Mouse (Mus musculus): ENCODE results near the gene Lrp5. TPM values are rescaled to one million over a fixed set of nuclear protein-coding genes. Genes with fewer than 3 reads are reported as not detected.

Lrp5 gene
- under 1 TPM in 2 of 3 experiments, not detected in 1; 0.05 to 0.08 TPM for polyA plus RNA-seq (2017; shearing (Covaris generic))

DNA sequence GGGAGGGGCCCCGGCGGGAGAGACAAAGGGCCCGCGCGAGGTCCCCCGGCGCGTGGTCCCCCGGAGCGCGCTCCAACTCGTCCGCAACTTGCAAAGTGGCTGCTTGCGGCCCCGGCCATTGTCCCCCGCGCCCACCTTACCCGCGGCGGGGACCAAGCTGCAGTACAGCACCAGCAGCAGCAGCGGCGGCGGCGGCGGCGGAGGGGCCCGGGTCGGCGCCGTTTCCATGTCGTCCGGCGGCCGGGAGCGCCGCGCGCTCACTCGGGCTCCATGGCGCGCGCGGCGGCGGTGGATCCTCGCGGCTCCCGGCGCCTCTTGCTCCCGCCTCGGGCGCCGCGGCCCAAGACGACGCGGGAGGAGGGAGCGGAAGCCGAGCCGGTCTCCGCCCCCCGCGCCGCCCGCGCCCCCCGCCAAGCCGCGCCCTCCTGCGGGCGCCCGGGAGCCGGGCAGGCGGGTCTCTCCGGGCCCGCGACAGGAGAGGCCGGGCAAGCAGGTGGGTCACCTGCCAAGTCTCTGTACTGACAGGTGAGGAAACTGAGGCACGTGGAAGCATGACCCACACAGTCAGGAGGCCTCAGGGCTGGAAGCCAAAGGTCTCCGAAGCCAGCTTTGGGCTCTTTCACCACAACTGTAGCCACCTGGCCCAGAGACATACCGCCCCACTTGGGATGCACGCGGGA, at the start of gene Lrp5:
Gene Lrp5, minus strand, starts transcription at position 350 of the 680 bp plus-strand sequence.
- ATAC-seq, result no peak

DNA sequence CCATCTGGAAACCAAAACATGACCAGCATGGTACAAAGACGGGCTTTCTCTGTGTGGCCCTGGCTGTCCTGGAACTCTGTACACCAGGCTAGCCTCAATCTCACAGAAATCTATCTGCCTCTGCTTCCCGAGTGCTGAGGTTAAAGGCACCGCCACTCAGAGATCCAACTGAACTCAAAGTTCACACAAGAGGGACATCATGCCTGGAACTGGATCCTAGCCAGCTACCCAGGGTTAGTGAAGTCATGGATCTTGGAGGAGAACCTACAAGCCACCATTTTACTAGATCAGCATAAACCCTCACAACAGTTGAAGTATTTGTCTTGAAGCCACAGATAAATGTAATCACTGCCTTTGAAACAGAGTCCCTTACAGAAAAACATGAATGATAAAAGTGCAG, 49.6 kb upstream of the Lrp5 start:
- ATAC-seq, result no peak

DNA sequence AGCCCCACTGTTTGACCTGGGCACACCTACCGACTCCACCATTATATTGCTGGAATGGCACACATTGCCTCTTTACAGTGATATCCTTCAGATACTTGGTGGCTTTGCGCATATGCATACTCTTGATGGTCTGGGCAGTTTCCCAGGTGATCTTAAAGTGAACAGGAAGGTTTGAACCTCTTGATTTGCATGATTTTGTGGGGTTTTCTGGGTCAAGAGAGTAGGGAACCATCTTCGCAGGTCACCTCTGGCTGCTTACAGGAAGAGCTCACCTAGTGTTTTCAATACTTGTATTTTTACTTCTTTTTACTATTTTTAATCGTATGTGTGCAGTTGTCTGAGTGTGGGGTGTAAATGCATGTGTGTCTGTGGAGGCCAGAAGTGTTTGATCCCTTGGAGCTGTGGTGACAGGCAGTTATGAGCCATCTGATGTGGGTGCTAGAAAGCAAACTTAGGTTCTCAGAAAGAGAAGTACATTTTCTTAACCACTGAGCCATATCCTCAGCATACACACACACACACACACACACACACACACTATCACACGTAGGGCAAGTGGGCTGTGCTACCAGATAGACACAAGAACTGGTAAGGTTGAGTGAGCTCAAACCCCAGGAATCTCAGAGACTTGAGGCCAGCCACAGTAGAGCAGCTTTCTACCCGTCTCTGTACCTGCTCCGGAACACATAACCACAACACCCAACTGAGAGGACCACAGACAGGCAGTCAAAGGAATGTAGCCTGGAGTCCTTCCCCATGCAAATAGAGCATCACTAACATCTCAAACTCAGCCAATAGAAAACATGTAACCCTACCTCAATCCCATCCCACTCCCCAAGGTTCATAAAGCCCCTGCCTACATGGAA, 44.6 kb upstream of the Lrp5 start:
- ATAC-seq, result no peak

DNA sequence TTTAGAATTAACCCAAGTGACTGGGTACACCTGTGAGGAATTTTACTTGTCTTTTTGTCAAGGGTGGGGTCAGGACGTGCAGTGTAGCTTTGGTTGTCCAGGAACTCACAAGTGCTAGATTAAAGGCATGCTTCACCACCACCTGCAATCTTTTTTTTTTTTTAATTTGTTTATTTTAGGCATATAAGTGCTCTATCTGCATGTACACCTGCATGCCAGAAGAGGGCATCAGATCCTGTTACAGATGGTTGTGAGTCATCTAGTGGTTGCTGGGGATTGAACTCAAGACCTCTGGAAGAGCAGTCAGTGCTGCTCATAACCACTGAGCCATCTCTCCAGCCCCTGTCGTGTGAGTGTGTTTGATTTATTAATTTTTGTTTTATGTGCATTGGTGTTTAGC, 42.5 kb upstream of the Lrp5 start:
- no peak for ATAC-seq

DNA sequence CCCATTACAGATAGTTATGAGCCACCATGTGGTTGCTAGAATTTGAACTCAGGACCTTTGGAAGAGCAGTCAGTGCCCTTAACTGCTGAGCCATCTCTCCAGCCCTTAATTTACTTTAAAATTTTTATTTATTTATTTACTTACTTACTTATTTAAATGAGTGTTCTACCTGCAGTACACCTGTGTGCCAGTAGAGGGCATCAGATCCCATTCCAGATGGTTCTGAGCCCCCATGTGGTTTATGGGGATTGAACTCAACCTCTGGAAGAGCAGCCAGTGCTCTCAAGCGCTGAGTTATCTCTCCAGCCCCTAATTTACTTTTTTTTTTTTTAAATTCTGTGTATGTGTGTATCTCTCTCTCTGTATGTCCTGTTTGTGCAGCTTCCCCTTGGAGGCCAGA, 38.4 kb upstream of the Lrp5 start:
- no peak for ATAC-seq

DNA sequence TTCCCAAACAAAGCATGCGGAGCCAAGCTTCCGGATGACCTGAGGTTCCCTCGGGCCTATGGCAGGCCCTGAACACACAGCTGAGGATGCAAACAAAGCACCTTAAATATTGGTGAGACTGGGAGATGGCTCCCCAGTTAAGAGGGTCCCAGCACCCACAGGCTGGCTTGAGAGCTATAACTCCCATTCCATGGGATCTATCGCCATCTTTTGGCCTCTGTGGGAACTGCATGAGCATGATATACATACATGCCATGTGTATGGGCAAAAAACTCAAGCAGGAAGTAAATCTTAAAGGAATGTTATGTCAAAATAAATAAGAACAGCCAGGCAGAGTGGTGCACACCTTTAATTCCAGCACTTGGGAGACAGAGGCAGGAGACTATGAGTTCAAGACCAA, 37.5 kb upstream of the Lrp5 start:
- no peak for ATAC-seq

DNA sequence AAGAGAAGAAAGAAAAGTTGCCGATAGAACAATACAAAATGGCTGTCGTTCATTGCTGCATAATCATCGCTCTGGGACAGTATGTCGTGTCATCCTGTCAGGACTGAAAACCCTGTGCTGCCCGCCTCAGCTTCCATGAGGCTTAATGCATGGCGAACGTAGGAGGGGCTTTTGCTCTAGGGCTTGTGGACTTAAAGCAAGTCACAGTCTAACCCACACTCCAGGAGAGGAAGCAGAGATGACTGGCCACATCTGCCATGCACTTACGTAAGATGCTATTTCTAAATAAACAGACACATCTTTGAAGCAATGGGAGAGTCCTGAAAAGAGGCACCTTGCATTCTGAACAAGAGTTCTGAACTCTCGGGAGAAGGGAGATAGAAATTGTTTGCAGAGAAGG, 36.8 kb upstream of the Lrp5 start:
- no peak for ATAC-seq

DNA sequence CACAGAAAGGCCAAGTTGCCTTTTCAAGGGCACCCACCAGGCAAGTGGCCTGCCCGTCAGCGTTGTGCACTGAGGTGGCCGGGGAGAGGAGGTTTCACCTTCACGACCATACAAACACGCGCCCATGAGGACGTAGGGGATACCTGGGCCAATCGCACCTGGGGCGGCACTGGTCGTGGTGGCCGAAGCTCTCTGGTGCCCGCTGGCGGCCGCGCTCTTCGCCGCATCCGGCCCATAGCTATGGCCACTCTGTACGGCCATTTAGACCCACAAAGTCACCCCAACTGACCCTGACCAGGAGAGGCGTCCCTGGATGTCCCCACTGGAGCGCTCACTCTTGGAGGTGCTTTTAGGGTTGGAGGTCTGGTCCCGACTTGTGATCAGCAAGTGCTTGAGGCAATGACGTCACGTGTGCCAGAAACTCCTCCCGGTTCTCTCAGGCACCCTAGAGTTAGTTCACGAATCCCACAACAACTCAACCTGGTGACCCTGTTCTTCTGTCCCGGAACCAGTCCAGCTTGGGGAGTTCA, 33.1 kb upstream of the Lrp5 start:
- ATAC-seq, result peak; percentile 38

DNA sequence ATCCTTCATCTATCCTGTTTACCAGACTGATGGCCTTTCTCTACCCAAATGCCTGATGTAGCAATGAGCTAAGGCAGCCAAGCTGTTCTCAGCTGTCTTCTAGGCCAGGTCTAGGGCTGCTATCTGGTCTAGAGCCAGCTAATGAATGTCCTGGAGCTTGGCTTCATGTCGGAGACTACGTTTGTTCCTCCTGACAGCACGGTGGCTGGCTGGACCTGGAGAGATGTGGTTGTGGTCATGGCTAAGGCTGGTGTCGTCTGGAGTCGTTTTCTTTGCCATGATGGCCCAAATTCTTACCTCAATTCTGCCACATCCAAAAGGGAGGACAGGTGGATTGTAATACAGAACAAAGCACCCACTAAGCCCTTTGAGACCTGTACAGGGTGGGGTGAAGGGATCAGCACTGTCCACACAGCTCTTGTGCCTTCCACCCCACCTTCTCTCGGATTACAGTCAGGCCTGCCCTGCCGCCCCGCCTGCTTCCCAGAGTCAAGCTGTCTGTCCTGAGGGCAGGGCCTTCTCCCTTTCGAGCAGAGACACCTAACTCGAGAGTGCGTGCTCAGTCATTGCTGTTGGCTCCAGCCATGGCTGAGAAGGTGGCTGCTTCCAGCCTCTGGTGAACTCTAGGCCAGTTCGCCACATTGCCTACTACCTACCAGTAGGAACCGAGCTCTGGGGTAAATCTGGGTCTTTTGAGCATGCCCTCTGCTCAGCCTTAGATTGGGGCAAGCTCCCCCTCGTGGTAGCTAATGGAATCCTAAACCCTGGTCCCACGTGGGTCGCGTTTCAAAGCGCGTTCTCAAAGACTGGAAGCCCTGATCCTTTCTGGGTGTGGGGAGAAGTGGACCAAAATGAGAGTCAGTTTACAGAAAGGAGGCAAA, 32.4 kb upstream of the Lrp5 start:
- peak; percentile 86 for ATAC-seq

DNA sequence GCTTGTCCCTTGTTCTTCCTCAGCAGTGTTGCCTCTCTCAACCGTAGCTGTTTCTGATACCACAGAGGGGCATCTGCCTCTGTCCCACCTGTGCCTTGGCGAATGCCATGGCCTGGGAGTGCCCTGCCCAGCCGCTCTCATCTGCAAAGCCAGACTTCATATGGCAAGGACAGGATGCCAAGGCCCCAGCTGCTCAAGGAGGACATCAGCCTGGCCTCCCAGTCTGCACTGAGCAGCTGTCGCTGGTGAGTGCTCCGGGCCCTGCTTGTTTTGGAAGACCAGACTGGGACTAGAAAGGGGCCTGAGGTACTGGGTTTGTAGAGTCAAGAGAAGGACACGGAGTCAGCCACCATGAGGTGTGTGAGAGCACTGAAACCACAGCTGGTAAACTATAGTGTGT, 28.0 kb upstream of the Lrp5 start:
- no peak for ATAC-seq

DNA sequence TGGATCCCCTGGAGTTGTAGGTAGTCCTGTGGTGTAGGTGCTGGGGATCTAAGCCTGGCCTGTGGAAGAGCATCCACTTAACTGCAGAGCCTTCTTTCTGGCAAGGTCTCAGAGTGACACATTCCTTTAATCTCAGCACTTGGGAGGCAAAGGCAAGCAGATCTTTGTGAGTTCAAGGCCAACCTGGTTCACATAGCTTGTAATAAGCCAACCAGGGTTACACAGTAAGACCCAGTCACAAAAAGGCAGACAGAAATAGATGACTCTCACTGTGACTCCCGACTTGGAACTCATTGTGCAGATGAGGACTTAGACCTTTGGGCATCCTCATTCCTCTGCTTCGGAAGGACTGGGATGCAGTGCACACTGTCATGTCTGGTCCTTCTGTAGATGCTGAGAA, 24.1 kb upstream of the Lrp5 start:
- no peak for ATAC-seq

DNA sequence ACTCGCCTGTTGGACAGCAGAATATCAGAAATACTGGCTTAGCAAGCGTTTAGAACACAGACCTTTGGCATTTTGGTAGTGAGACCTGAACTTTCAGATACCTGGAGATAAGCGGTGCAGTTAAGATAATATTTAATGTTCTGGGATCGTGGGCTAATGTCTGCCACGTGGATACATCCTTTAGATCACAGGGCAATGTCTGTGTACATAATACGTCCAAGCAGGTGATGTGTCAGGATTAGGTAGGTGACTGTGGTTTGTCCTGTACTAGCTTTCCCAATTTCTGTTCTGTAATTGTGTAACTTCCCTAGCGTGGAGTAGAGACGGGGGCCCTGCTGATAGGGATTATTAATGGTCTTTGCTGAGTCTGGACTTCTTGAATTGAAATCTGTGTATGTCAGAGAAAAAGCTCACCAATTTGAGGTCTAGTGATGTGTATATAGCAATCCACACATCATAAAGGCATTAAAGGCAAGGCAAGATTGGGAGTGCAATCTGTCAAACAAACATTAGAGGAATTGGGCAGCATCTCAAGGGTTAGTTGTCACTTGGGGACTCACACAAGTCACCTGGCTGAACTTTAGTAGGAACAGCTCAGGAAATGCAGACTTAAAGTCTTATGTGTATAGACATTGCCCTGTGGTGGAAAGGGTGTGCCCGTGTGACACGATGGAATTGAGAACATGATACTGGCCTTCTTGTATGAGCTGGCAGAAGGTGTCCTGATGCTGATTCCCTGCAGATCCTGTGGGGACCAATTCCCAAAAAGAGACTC, 22.8 kb upstream of the Lrp5 start:
- no peak for ATAC-seq

DNA sequence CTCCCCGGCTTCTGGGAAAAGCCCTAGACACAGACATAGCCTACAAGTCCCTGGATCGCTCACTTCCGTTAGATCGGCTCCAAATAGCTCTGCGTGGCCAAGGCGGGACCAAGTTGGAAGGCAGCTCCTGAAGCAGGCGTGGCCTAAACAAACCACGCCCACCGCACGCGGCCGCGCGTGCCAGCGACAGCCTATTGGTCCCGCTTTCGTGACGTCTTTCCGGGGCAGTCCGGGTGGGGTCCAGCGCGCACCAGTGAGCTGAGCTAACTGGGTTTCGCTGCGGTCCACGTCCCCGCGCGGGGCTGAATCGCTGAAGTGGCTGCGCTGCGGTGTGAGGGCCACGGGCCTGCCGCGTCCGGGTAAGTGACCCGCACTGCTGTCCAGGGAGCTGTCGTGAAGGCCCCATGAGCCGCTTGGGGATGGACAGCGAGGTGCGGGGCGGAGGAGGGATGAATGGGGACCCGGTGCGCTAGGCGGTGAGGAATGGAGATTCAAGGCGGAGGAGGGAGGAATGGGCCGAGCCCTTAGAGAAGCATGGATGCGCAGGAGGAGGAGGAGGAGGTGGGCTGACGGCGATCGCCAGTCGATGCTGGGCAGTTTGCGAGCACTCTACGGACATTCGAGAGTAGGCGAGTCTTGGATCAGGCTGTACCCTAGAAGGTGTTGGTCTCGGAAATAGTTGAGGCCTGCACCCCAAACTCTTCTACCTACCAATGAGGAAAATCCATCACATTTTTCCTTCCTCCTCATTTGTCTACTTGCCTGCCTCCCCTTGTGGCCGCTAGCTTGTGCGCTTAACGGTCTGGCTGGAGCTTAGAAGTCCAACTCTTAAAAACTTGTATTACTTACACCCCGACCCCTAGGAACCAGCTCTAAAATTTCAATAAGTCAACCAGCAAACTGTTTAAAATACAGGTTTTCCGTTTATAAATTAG, 22.0 kb upstream of the Lrp5 start, which contains the start of gene 1810055G02Rik:
Gene 1810055G02Rik, plus strand, starts transcription at position 216 of the 935 bp plus-strand sequence.
- ATAC-seq, result peak; percentile 99

DNA sequence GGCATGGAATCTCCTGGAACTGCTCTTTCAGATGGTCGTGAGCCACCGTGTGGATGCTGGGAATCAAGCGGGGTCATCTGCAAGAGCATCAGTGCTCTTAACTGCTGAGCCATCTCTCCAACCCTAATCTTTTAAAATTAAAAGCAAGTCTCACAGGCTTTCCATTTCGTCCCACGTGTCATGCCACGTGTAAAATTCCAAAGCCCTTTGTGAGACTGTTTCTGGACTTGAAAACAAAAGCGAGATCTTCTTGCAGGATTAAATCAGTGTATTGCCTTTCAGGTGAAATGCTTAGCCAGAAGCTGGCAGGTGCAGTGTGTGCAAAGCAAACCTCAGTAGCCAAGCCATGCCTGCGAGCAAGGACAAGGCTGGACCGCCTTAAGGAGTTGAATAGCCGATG, 21.2 kb upstream of the Lrp5 start:
- no peak for ATAC-seq

DNA sequence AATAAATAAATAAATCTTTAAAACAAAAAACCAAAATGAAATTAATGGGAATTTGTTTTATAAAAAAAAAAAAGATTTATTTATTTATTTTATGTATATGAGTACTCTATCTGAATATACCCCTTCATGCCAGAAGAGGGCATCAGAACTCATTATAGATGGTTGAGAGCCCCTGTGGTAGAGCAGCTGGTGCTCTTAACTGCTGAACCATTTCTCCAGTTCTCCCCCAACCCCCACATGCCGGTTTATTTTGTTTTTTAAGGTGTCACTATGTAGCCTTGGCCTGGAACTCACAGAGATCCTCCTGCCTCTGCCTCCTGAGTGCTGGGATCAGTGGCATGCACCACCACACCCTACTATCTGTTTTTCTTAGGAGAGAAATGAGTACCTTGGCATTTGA, 19.9 kb upstream of the Lrp5 start:
- no peak for ATAC-seq

DNA sequence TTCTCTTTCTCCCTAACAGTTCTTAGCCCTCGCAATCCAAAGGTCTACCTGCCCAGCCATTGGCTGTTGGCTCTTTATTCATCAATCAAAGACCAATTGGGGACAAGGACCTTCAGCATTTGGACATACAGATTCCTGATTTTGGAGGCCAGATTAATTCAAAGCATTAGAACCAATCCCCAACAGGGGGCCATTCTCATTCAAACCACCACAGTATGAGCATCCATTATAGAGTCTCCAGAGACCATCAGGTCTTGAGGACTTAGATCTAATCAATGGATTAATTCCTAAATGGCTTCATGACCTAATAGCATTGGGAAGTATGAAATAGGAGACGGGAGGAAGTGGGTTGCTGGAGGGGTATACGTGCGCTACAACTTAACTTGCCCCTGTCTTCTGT, 16.1 kb upstream of the Lrp5 start:
- ATAC-seq, result no peak

DNA sequence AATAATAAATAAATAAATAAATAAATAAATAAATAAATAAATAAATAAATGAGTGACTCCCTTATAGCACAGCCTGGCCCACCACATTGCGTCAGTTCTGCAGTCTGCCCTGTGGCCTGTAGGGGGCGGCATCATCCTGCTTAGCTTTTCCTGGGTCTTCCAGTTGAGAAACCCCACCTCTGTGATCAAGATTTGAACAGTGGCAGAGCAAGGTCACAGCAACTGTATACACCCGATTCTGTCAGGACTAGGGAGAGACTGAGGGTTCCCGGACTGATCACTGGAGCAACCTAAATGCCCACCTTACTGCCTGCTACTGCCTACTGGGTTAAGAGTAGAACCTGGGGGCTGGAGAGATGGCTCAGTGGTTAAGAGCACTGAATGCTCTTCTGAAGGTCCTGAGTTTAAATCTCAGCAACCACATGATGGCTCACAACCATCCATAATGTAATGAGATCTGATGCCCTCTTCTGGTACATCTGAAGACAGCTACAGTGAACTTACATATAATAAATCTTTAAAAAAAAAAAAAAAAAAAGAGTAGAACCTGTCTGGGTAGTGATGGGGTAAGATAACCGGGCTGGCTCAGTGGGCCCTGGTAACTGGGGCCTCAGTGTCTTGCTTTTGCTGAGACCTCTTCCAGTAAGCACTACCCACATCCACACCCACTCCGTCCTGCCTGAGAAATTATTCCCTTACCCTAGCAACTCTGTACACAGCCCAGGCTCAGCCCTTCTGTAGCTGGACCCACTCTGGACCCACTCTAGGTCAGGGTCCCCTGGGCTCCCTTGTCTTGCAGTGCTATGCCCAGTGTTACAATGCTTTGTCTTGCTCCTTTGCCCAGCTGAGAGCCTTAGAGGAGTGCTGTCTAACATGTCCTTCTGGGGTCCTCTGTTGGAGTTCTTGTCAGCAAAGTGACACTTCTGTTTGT, 13.4 kb upstream of the Lrp5 start:
- peak; percentile 70 for ATAC-seq

DNA sequence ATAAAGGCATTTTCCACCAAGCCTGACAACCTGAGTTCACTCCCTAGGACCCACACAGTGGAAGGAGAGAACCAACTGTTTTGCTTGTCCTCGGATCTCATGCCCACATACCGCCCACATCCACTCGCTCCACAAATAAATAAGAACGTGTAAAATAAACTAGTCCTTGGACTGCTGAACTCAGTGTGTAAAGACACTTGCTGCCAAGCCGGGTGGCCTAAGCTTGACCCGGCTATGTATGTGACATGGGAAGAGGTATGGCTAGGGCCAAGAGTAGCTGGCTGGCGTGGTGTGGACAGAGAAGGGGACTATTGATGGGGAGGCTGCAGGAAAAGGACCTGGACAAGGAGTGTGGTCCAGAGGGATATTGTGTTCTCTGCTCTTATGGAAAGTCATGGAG, 11.7 kb upstream of the Lrp5 start:
- no peak for ATAC-seq

DNA sequence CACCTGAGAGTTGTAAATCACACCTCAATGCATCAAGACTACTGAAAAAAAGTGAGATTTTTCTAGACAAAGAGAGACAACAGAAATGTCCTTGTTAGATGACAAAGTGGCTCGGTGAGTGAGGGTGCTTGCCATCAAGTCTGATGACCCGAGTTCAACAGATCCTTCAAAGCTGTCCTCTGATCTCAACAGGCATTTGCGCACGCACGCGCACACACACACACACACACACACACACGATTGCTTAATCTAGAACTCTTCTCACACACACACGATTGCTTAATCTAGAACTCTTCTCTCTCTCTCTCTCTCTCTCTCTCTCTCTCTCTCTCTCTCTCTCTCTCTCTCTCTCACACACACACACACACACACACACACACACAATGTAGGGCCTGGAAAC, 9.6 kb upstream of the Lrp5 start:
- no peak for ATAC-seq

DNA sequence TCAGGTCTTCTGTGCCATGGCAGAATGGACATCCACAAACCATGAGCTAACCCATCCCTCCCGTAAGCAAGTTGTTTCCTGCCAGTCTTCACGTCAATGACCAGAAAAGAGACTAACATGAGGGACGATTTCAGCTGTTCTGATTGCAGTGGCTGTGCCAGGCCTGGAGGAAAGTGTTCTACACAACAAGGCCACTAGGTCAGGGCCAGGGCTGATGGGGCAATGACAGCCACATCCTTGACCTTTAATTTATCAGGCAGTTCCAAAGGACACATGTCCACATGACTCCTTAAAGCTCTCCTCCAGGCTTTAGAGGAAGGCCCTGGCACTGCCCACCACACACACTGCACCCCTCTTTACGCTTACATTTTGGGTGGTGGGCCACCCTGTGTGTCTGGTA, 9.1 kb upstream of the Lrp5 start:
- no peak for ATAC-seq

Data from inflammation-experienced regulatory T-cells, adult 6 months (primary cell).